Mouse (Mus musculus) left cerebral cortex, postnatal 25 days (tissue): ENCODE data around the gene Trio. TPM values are rescaled to one million over a fixed set of nuclear protein-coding genes. Genes with fewer than 3 reads are reported as not detected.
A peak's percentile ranks its signal among the peaks of the same experiment; 100 is the strongest.
"Not testable (repeated sequence)": the region's sequence is repeated elsewhere in the genome, so short reads cannot be mapped to it uniquely, and the experiment has no call there.

Experiments used
- DNase-seq, 2 experiments: peaks; one replicate each; pipeline ENCODE4 v3.0.0; 2022; ENCODE audit warnings: low spot score in 2 of 2, mixed read lengths in 1 of 2
- intact Hi-C: fragments of 180-260 bp; cut with DNase I; formaldehyde crosslinking; loops from one replicate; pipeline ENCODE4 v1.15.1; 2025
- total RNA-seq, 2 experiments: library from RNA; stranded (reverse); gene quantifications; 2 replicates each; pipeline ENCODE4 v1.2.3; 2021

The Trio gene
- total RNA-seq, 2 experiments from 2014 or later = 219 to 226 TPM

DNA sequence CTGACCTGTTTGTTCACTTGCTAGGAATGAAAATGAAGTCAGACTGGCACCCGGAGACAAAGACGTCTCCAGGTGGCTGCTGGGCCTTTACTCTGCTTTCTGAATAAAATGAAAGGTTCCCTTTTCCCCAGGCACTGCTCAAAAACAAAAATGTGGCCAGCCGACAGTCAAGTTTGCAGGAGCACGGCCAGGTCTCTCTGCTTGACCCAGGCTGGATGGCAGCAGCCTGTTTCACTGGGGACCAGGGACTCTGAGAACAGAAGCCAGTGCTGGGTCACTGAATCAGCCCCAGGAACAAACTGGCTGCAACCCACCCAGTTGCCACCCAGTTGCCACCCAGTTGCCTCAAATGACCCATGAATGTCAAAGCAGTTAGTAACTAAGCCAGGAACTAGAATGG is 159.2 kb downstream of the Trio start:
- DNase-seq = no peak
- intact Hi-C loops = no loop called here

DNA sequence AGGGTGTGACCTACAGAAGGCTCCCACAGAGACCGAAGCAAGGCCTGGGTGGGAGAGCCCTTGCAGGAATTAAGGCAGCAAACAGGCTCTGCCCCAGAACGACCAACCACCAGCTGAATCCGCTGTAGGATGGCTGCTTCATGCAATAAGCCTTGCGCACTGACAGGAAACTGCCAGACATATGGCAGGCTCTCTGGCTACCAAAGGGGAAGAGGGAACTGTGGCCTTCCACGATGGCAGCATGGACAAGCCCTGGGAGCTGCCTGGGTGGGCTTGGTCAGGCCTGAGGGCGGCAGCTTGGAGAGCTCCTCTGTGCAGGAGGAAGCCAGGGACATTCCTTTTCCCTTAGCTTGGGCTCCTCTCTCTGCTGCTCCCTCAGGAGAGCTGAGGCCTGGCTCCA is 159.6 kb downstream of the Trio start:
- intact Hi-C loops = no loop called here
- DNase-seq = no peak

DNA sequence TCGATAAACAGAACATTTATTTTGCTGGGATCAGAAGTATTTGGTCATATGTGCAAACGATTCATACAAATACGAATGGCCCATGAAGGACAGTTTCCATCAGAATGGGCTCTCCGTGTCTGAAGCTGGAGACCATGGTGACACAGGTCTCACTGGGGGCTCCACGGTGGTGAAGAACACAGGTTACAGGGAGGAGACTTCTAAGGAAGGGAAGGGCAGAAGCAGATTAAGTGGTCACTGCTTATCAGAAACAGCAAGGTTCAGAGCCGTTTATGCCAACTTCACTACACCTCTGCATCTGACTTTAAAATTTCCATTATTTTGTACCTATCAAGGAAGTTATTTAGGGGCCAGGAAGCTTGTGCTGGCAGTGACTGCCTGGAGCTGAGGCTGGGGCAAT is 161.3 kb downstream of the Trio start:
- intact Hi-C loops = no loop called here
- DNase-seq = no peak

DNA sequence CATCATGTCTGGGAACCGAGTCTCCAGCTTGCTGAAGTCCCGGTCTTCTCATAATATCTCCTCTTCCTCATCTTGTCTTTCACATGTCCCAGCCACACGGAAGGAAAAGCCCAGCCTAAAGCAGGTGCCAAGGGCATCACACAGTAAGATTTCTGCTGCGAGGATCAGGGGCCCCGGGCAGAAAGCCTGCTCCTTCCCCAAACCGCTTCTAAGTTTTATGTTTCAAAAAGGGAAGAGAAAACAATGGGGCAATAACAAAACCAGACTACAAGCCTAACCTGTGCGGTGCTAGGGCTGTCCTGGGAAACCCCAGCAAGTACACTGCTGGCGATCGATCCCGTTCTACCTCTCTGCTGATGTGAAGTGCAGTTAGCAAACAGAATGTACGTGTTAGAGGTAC is 162.7 kb downstream of the Trio start:
- DNase-seq = no peak
- intact Hi-C loops = no loop called here

DNA sequence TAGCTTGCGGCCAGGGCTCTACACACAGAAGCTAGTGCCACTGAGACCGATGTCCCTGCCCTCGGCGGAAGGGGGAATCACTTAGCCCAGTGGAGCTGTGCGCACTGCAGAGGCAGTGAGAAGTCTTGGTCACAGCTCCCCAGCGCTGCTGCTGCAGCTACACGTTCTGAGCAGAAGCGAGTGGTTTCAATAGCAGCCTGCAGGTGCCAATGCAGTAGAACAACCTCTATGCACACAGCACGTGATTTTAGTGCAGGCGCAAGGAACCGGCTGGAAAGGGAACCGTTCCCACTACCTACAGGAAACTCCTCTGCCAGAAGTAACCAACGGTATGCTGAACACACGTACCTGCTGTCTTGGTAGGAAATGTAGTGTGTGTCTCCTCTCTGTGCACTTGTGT is 165.2 kb downstream of the Trio start:
- intact Hi-C loops = no loop called here
- DNase-seq = peak in 1 of 2 experiments; percentile 47

DNA sequence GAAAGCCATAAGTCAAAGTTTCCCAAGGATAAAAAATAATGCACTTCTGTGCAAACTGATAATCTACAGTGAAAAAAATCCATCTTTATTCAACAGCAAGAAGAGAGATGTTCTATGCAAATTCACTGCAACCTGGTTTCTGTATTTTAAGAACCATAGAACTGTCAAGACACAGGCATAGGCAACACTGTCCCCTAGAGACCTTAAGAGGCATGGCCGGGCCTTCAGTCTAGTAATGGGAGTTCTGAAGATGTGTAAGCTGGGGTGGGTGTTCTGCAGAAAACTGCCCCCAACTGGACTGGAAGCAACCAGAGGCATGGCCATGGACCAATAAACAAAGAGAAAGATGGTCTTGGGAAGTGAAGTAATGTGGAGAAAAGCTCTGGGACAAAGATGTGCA is 166.1 kb downstream of the Trio start:
- intact Hi-C loops = loop anchor here (5.0 to 10.0 kb wide), 2 partner anchors 195 to 323 kb away; no protein-coding TSS in a partner anchor

DNA sequence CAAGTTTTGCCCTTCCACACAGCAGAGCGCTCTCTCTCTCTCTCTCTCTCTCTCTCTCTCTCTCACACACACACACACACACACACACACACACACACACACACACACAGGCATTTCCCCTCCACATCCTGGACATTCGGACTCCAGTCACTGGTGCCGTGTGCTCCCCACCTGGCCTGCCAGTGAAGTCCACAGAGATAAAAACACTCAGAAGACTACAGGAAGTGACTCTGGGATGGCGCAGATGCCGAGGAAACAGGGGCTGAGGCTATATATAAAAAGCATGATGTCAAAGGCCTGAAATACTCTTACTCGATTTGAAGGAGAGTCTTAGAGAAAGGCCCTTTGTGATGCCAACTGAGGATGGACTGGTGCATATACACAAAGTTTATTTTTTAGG is 166.5 kb downstream of the Trio start:
- intact Hi-C loops = loop anchor here (5.0 to 10.0 kb wide), 2 partner anchors 194 to 323 kb away; no protein-coding TSS in a partner anchor
- DNase-seq = no peak

More for the DNA sequence above, 166.1 kb downstream of the Trio start:
- no peak for DNase-seq

DNA sequence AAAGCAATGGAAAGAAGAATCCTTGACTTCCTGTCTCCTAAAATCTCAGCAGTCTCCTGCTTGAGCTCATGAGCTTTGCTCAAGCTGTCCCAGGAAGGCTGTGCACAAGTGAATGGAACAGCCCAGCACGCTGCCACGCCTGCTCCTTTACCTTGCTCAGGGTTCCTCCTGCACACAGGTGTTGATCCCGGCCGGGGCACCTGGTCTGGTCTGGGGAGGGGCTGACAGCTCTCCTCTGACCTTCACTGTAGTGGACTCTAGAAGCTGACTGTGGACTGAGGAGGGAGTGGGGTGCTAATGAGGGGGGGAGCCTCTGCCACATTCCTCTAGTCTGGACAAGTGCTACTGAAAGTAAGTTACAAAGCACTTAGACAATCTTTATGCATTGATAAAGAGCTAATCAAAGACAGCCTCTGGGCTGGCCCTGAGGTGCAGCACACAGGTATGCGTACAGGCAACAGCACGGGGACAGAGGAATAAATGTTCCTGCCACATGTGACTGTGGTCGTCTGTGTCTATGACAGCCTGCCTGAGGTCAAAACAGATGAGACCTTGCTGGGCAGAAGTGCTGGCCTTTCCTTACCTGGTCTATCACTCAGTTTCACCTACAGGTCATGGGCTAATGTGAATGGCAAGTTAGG is 167.3 kb downstream of the Trio start:
- DNase-seq = no peak
- intact Hi-C loops = loop anchor here (5.0 to 10.0 kb wide), 2 partner anchors 193 to 324 kb away; no protein-coding TSS in a partner anchor

DNA sequence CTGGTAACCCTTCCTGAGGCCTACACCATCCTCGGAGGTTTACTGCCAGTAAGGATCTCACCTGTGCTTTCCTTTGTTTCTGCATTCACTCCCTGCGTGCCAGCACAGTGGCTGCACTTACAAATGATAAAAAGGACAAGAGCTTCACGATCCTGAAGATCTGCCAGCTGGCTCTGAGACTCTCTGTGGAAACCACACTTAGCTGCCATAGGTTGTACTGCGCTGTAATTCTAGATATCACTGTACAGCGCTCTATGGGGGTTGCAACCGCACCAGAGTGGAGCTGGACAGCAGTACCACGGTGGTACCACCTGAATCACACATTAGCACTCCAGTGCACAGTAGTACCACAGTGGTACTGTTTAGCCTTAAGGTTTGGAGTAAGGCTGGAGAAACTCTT is 168.4 kb downstream of the Trio start:
- DNase-seq = no peak

DNA sequence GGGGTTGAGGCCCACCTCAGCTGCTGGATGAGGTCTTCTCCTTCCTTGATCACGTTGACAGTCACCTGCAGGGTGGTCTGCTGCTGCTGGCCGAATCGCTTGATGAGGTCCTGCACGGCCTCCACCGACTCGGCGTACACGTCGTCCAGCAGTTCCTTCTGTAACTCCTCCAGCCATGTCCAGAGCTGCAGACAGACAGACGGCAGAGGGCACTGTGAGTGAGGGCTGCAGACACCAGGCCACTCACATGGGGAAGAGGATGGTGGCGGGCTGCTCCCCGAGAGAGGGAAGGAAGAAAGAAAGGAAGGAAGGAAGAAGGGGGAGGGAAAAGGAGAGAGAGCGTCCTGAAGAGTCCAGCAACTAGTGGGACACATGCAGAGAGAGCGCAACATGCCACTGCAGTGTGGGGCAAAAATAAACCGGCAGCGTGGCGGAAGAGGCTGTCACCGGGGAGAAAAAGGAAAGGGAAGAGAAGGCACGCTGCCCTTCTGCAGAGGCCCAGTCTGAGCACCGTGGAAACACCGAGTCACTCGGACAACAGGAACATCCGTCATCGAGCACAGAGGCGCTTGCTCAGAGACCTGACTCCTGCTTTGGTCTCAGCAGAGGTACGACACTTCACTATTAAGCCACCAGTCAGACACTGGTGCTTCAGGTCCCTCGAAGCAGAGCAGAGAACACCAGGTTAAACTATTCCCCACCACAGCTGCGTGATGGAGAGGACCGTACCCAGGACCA is 169.4 kb downstream of the Trio start:
- intact Hi-C loops = loop anchor here (5.0 to 10.0 kb wide), 2 partner anchors 191 to 326 kb away; no protein-coding TSS in a partner anchor
- DNase-seq = peak in 1 of 2 experiments; percentile 42

More for the DNA sequence above, 168.4 kb downstream of the Trio start:
- intact Hi-C loops = loop anchor here (5.0 to 10.0 kb wide), 2 partner anchors 192 to 325 kb away; no protein-coding TSS in a partner anchor

DNA sequence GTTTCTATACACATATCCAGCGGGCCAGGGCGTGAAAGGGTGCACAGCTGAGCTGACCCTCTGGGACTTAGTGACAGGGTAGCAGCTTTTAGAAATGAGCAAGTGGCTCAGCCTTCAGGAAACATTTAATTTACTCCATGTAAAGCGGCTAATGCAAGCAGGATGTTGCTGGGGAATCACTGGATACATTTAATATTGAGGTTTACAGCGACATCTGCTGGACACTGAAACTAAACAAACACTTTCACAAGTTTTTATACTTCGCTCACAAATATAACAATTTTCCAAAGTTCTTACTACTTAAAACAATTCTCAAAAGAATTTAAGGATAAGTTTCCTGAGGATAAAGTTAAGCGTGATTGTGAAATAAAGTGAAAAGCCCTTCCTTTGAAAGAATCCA is 174.3 kb downstream of the Trio start:
- intact Hi-C loops = loop anchor here (10.0 kb wide), 1 partner anchor 187 kb away; no protein-coding TSS in a partner anchor
- DNase-seq = no peak

DNA sequence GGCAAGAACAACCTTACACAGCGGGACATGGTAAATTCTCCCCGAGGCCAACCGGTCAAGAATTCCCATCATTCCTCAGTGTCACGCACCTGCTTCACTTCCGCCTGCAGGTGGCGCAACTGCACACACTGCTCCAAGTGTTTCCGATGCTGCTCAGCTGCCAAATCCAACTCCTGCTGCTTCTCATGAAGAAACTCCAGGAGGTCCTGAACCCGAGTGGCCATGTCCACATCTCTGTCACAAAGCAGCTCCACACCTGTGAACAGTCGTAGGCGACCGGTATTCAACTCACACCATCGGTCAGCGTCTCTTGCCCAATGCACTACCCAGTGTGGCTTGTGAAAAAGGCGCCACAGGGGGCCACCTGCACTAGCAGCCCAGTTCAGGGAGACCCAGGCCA is 174.7 kb downstream of the Trio start:
- intact Hi-C loops = loop anchor here (10.0 kb wide), 1 partner anchor 186 kb away; no protein-coding TSS in a partner anchor

DNA sequence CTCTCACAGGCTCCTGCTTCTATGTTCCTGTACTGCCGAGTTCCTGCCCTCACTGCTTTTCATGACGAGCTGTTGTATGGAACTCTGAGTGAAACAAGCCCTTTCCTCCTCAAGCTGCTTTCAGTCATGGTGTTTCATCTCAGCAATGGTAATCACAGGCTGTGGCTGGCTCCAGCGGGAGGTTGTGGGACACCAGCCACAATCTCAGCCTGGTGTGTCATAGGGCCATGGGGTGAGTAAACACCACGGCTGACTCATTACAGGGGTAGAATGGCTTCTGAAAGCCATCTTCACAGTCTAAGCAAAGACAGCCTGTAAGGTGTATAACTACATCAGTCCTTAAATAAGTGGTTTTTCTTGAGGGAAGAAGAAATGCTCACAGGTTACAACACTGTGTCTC is 175.7 kb downstream of the Trio start:
- DNase-seq = no peak
- intact Hi-C loops = loop anchor here (10.0 kb wide), 1 partner anchor 185 kb away; no protein-coding TSS in a partner anchor

More for the DNA sequence above, 174.7 kb downstream of the Trio start:
- peak in 1 of 2 experiments; percentile 38 for DNase-seq

DNA sequence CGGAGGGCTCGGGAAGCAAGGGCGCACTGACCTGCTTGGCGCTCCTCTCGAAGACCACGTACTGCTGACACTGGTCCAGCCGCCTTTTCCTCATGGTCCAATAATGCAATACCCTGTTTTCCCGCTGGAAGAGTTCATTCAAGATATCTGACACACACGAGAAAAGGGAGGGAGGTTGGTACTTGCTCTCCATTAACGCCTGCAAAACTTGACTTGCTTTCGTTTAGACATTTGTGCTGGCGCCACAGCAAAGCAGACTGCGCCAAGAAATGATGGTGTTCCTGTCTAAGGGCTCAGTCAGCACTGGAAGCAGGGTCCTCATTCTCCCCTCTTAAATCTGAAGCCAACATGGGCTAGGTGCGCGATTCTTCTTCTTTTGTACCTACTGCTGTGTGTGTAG is 184.0 kb downstream of the Trio start:
- DNase-seq = no peak
- intact Hi-C loops = no loop called here

DNA sequence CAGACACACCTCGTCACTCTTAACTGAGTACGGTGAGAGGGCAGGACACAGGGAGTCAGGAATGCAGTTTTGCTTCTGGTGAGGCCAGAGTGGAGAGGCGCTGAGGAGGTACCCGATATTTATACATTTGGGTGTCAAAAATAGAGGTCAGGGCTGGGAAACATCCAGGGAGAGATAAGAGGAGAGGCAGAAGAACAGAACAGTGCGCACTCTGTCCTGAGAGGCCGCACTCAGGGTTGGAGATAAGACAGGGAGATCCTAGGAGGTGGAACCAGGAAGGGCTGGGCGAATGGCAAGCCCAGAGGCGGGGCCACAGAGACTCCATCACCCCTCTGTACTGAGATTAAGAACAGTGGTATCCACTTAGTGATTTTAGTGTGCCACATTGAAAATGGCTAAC is 185.1 kb downstream of the Trio start:
- no peak for DNase-seq
- intact Hi-C loops = no loop called here

DNA sequence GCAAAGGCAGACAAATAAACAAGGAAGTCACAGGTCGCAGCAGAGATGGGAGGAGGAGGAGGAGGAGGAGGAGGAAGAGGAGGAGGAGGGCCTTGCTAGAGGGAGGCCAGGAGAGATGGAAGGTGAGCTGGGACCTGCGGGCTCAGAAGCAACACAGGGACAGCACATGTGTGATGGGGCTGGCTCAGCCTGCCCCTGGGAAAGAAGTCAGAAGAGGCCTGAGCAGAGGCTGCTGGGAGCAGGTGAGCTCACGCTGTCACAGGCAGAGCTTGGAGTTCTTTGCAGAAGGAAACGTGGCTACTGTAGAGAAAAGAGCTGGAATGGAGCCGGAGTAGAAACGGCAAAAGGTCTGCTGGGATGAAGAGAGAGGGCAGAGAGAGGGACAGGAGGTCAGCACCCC is 185.5 kb downstream of the Trio start:
- intact Hi-C loops = no loop called here
- DNase-seq = no peak

DNA sequence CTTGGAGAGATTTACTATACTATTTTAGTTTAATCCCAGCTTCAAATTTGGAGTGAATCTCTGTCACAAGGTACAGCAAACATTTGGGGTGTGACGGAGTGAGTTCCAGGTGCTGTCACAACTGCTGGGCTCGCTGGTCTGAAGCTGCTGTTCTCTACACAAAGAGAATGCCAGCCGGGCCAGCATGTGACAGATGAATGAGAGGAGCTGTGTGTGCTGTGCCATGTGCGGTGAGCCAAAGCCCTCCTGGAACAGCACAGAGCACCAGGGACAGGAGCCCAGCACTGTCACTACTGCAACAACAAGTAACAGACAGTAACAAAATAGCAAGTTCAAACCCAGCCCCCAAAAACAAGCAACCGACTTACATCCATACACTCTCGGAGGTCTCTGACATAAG is 194.0 kb downstream of the Trio start:
- no peak for DNase-seq
- intact Hi-C loops = no loop called here

DNA sequence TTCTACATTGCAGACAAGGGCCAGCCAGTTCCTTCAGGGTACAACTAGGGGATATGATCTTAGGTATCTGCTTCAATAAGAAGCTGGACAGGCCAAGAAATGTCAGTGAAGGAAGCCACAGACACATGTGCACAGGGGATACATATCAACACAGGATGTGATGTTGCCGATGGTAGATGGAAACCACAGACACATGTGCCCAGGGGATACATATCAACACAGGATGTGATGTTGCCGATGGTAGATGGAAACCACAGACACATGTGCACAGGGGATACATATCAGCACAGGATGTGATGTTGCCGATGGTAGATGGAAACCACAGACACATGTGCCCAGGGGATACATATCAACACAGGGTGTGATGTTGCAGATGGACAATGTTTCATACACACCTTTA is 197.8 kb downstream of the Trio start:
- intact Hi-C loops, DNase-seq: not testable (repeated sequence)

DNA sequence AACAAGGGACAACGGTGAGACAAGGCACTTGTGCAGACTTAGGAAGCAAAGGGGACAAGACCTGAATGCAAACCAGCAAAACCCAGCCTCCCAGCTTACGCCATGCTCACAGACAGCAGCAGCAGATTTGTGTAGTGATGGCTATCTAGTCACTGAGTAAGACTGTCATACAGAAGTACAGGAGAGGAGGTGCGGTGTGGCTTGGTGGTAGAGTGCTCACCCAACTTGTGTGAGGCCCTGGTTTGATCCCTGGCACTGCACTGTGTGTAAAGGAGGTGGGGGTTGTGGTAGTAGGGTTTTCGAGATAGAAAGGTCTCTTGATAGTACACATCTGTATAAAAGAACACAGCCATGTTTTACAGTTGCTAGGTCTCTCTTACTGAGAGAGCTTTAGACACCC is 198.8 kb downstream of the Trio start:
- intact Hi-C loops = no loop called here
- no peak for DNase-seq

DNA sequence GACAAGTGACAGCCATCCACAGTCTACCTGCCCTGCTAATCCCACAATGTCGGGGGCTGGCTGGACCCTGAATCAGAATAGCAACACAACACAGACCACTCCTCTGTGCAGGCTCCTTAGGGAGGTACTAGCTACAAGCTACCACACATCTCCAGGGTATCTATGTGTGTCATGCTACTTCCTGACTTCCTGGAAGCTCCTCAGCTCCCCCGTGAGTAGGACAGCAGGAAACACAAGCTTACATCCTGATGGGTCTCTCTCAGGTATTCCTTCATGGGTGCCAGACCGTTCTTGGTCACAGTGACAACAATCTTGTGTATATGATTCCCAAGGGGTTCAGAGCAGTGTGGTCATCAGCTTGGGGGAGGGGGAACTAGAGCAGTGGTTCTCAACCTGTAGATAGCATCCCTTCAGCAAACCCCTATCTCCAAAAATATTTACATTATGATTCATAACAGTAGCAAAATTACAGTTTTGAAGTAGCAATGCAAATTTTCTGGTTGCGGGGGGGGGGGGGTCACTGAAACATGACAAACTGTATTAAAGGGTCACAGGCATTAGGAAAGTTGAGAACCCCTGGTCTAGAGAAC is 199.5 kb downstream of the Trio start:
- DNase-seq = no peak
- intact Hi-C loops = no loop called here
